Mouse (Mus musculus): ENCODE data around the gene Cacnb1.

DNA sequence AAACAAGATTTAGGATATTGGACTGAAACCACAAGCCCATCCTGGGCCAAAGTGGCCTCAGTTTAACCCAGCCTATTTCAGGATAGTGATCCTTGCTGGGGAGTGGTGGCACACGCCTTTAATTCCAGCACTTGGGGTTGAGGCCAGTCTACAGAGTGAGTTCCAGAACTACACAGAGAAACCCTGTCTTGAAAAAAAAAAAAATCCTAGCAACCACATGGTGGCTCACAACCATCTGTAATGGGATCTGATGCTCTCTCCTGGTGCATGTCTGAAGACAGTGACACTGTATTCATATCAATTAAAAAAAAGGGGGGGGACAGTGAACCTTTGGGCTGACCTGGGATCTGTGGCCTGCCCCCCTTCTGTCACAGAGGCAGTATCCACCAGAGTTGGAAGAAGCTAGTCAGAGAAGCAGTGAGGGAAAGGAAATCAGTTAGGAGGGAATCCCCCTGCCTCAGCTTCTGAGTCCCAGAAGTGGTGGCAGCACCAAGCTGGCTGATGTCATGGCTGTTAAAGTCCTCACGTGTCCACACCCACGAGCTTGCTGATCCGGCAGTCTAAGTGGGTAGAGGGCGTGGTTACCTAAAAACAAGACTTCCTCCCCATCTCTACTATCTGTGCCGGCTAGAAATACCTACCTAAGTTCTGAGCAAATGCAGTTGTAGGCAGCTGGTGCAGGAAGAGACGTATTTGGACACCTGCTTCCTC, 23.8 kb downstream of the Cacnb1 start:
- TF ChIP-seq MAX (IDR thresholded peaks at IDR 0.05) (no peak), USF1 (IDR thresholded peaks at IDR 0.05; ENCODE audit: low read depth) (no peak)
